Mouse (Mus musculus) stomach, embryonic 14.5 days (tissue): ENCODE measurements around the gene Usp51. TPM values are rescaled to one million over a fixed set of nuclear protein-coding genes. Genes with fewer than 3 reads are reported as not detected.
"Not testable (repeated sequence)": the region's sequence is repeated elsewhere in the genome, so short reads cannot be mapped to it uniquely, and the experiment has no call there.

ENCODE experiments used
- ATAC-seq: fragments of 200-750 bp; cut with Nextera tagmentation; 2 replicates; pipeline ENCODE4 v1.8.0; 2017; ENCODE audit warnings: low read depth, moderate TSS enrichment; ENCODE audit not compliant: insufficient number of reproducible peaks, insufficient read depth, low FRiP score
- H3K27ac ChIP-seq: fragments of 300-500 bp; sonication (generic); 2 replicates; pipeline ENCODE4 v1.5.1; 2014; ENCODE audit warnings: mild to moderate bottlenecking, low read length, moderate library complexity, mixed read lengths
- H3K27me3 ChIP-seq: fragments of 300-500 bp; sonication (generic); 2 replicates; pipeline ENCODE4 v1.6.1; 2014; ENCODE audit warnings: low read length, control low read depth, mixed read lengths; ENCODE audit not compliant: control insufficient read depth, insufficient read depth
- H3K36me3 ChIP-seq: fragments of 300-500 bp; sonication (generic); 2 replicates; pipeline ENCODE4 v1.6.1; 2014; ENCODE audit warnings: mild to moderate bottlenecking, control low read depth, low read length, moderate library complexity, mixed read lengths; ENCODE audit not compliant: control insufficient read depth, insufficient read depth
- H3K4me1 ChIP-seq: fragments of 300-500 bp; sonication (generic); 2 replicates; pipeline ENCODE4 v1.6.1; 2014; ENCODE audit warnings: low read length, control low read depth, mixed read lengths; ENCODE audit not compliant: control insufficient read depth, insufficient read depth
- H3K4me2 ChIP-seq: fragments of 300-500 bp; sonication (generic); replicated peaks from 2 replicates; pipeline ENCODE4 v1.6.1; 2014; ENCODE audit warnings: low read depth, low read length, control low read depth
- H3K4me3 ChIP-seq: fragments of 300-500 bp; sonication (generic); 2 replicates; pipeline ENCODE4 v1.5.1; 2014; ENCODE audit warnings: low read depth, low read length, control low read depth
- H3K9ac ChIP-seq: fragments of 300-500 bp; sonication (generic); replicated peaks from 2 replicates; pipeline ENCODE4 v1.6.1; 2014; ENCODE audit warnings: low read depth, mild to moderate bottlenecking, control low read depth, low read length, moderate library complexity, mixed read lengths
- H3K9me3 ChIP-seq: fragments of 300-500 bp; sonication (generic); 2 replicates; pipeline ENCODE4 v1.6.1; 2016; ENCODE audit warnings: low read depth, low read length, control low read depth; ENCODE audit not compliant: control insufficient read depth
- WGBS: fragments of 180-500 bp; shearing (Covaris S2); extraction: QIAGEN DNeasy Blood & Tissue Kit; methylation state at CpG from one replicate; pipeline ENCODE4 v1.1.7; 2014; 5-methylcytosine and 5-hydroxymethylcytosine counted together
- polyA plus RNA-seq: library from polyadenylated mRNA; unstranded; fragments of >200 nt; fragmentation: Nextera tagmentation; extraction: Ambion mirVana; gene quantifications from 2 replicates; pipeline ENCODE4 v1.2.1, GENCODE M21; 2014

Gene Usp51
- polyA plus RNA-seq, 1 experiment from 2014 or later = 1.3 TPM

DNA sequence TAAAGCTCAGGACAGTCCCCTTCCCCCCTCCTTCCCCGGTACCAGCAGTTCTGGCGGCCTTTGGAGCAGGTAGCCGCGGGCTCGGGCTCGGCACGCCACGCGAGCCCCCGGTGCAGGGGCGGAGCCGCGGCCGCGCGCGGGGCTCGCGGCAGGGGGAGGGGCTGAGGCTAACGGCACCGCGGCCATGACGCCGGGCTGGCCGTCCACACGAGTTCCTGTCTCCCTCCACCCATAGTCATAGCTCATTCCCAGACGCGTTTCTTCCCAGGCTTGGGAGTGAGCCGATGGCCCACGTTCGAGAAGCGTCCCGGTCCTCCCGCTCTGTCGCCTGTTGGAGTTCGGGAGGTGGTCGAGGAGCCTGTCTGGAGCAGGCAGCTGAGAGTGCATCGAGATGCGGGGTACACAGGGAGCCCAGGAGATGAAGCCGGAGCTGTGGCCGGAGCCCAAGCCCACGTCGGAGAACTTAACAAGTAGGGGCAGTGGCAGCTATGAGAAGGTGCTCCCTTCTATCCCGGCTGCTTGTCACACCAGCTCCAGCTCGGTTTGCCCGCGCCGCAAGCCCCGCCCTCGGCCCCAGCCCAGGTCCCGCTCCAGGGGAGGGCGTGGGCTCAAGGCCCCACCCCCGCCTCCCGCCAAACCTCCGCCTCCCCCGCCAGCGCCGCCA, 884 bp downstream of the Usp51 start:
- peak overlapping the region; percentile 48 for H3K4me3 ChIP-seq
- peak; percentile 92 for ATAC-seq
- peak overlapping the region; percentile 50 for H3K4me2 ChIP-seq
- no peak overlapping the region; the same call in 1 of the 2 replicates for H3K27ac ChIP-seq
- no peaks in the 10 kb centered on the region for H3K27me3 ChIP-seq
- 19% methylated on average over 45 of the region's 58 CpGs for WGBS
- no peaks in the 10 kb centered on the region for H3K9me3 ChIP-seq
- no peaks in the 10 kb centered on the region for H3K4me1 ChIP-seq
- H3K36me3 ChIP-seq = no peaks in the 10 kb centered on the region
- H3K9ac ChIP-seq = peak overlapping the region; percentile 38; the same call in 1 of the 2 replicates

GRCm38 (mm10) chrX:153007685-153008047, 1.4 kb downstream of the Usp51 start:
- 32% methylated on average over 9 of the region's 9 CpGs for WGBS
- ATAC-seq = no peak

GRCm38 (mm10) chrX:153025255-153025654, 19.0 kb downstream of the Usp51 start:
- H3K27ac ChIP-seq, H3K27me3 ChIP-seq, H3K4me3 ChIP-seq, H3K4me1 ChIP-seq, H3K9me3 ChIP-seq, H3K9ac ChIP-seq, ATAC-seq, H3K4me2 ChIP-seq, H3K36me3 ChIP-seq: not testable (repeated sequence)
- WGBS = no CpG with 5 or more reads among the region's 3 CpGs

More at GRCm38 (mm10) chrX:153007685-153008047, 1.4 kb downstream of the Usp51 start:
- no peaks in the 10 kb centered on the region for H3K4me1 ChIP-seq
- no peaks in the 10 kb centered on the region for H3K27me3 ChIP-seq
- peak overlapping the region; percentile 50 for H3K4me2 ChIP-seq
- H3K4me3 ChIP-seq = peak overlapping the region; percentile 48
- no peaks in the 10 kb centered on the region for H3K9me3 ChIP-seq
- no peak overlapping the region for H3K27ac ChIP-seq
- no peaks in the 10 kb centered on the region for H3K36me3 ChIP-seq
- H3K9ac ChIP-seq = no peak overlapping the region

GRCm38 (mm10) chrX:153025709-153026108, 19.4 kb downstream of the Usp51 start:
- not testable (repeated sequence) for H3K9ac ChIP-seq, H3K27ac ChIP-seq, ATAC-seq, H3K9me3 ChIP-seq, H3K4me2 ChIP-seq, H3K4me3 ChIP-seq, H3K4me1 ChIP-seq, H3K27me3 ChIP-seq, H3K36me3 ChIP-seq
- no CpG with 5 or more reads among the region's 3 CpGs for WGBS

- H3K4me3 ChIP-seq, H3K27me3 ChIP-seq, H3K9me3 ChIP-seq, H3K4me2 ChIP-seq, H3K9ac ChIP-seq, ATAC-seq, H3K36me3 ChIP-seq, H3K27ac ChIP-seq, H3K4me1 ChIP-seq: not testable (repeated sequence)
These were observed 25.3 kb downstream of the Usp51 start for GRCm38 (mm10) chrX:153031547-153031946.

- Histone ChIP-seq H3K27ac (peak within 1 kb of the TSS; percentile 82; the same call in 1 of the 2 replicates), H3K9ac (peak within 1 kb of the TSS; percentile 26), H3K4me2 (peak within 1 kb of the TSS; percentile 55), H3K27me3 (no peaks in the 10 kb centered on the region), H3K4me1 (no peaks in the 10 kb centered on the region), H3K36me3 (no peaks in the 10 kb centered on the region), H3K9me3 (no peaks in the 10 kb centered on the region), H3K4me3 (peak within 1 kb of the TSS; percentile 47)
- ATAC-seq = peak; percentile 94
- WGBS = 19% methylated on average over 47 of the region's 49 CpGs
These were observed 31.1 kb downstream of the Usp51 start, which contains the start of gene Mageh1 for GRCm38 (mm10) chrX:153037087-153037971. TSS of gene Mageh1 (minus strand) at chrX:153037575.

- Histone ChIP-seq H3K4me2 (peak overlapping the region; percentile 55), H3K4me3 (peak overlapping the region; percentile 47)
- not testable (repeated sequence) for H3K36me3 ChIP-seq, H3K9ac ChIP-seq, H3K27ac ChIP-seq, H3K27me3 ChIP-seq, H3K4me1 ChIP-seq, H3K9me3 ChIP-seq
- peak; percentile 71 for ATAC-seq
- WGBS = 32% methylated on average over 6 of the region's 22 CpGs
These were observed 31.9 kb downstream of the Usp51 start for GRCm38 (mm10) chrX:153037972-153038744.
